Mouse (Mus musculus) hindbrain, embryonic 14.5 days (tissue): Measurements from ENCODE around the gene Nphp4. TPM values are rescaled to one million over a fixed set of nuclear protein-coding genes. Genes with fewer than 3 reads are reported as not detected.

Experiments used
- ATAC-seq: fragments of 200-750 bp; cut with Nextera tagmentation; 2 replicates; pipeline ENCODE4 v1.8.0; 2017; ENCODE audit warnings: moderate number of reproducible peaks, mild to moderate bottlenecking, moderate TSS enrichment, moderate library complexity; ENCODE audit not compliant: low FRiP score
- DNase-seq: peaks from one replicate; pipeline ENCODE4 v3.0.0-alpha.2; 2015; ENCODE audit warnings: low spot score
- H3K27ac ChIP-seq: fragments of 300-500 bp; sonication (generic); 2 replicates; pipeline ENCODE4 v1.5.1; 2014; ENCODE audit warnings: mild to moderate bottlenecking, moderate library complexity
- H3K27me3 ChIP-seq: fragments of 300-500 bp; sonication (generic); 2 replicates; pipeline ENCODE4 v1.6.1; 2014; ENCODE audit warnings: mild to moderate bottlenecking, low read length, mixed read lengths; ENCODE audit not compliant: control insufficient read depth, insufficient read depth
- H3K36me3 ChIP-seq: fragments of 300-500 bp; sonication (generic); replicated peaks from 2 replicates; pipeline ENCODE4 v1.6.1; 2014; ENCODE audit not compliant: control insufficient read depth, insufficient read depth
- H3K4me1 ChIP-seq: fragments of 300-500 bp; sonication (generic); replicated peaks from 2 replicates; pipeline ENCODE4 v1.6.1; 2014; ENCODE audit warnings: antibody characterized with exemption, low read length, mixed read lengths; ENCODE audit not compliant: control insufficient read depth, insufficient read depth
- H3K4me2 ChIP-seq: fragments of 300-500 bp; sonication (generic); replicated peaks from 2 replicates; pipeline ENCODE4 v1.6.1; 2014; ENCODE audit warnings: mild to moderate bottlenecking, moderate library complexity
- H3K4me3 ChIP-seq: fragments of 300-500 bp; sonication (generic); replicated peaks from 2 replicates; pipeline ENCODE4 v1.5.1; 2014; ENCODE audit warnings: mild to moderate bottlenecking, low read length
- H3K9ac ChIP-seq: fragments of 300-500 bp; sonication (generic); 2 replicates; pipeline ENCODE4 v1.6.1; 2014
- H3K9me3 ChIP-seq: fragments of 300-500 bp; sonication (generic); 2 replicates; pipeline ENCODE4 v1.6.1; 2016; ENCODE audit warnings: low read length; ENCODE audit not compliant: control insufficient read depth
- WGBS: fragments of 180-500 bp; shearing (Covaris S2); extraction: QIAGEN DNeasy Blood & Tissue Kit; methylation state at CpG from one replicate; pipeline ENCODE4 v1.1.7; 2014; 5-methylcytosine and 5-hydroxymethylcytosine counted together
- polyA plus RNA-seq: library from polyadenylated mRNA; unstranded; fragments of >200 nt; fragmentation: Nextera tagmentation; extraction: Ambion mirVana; gene quantifications from 2 replicates; pipeline ENCODE4 v1.2.1, GENCODE M21; 2014

Gene Nphp4
- polyA plus RNA-seq, 1 experiment from 2014 or later, result 6.6 TPM

DNA sequence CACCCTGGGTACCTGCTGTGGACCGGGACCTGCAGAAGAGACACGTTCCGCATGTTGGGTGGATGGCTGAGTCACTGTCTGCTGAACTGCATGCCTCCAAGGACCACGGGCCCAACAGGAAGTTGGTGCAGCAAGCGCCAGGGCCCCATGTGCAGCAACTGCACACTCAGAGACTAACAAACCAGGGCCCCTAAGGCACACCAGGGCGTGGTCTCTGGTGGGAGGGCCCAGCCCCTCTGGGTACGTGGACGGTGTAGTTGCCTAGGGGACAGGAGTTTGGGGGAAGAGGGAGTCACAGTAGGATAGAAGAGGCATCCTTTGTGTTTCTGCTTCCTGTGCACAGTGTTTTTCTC lies 27.9 kb upstream of the Nphp4 start:
- Histone ChIP-seq H3K27ac (no peak overlapping the region), H3K9me3 (no peaks in the 10 kb centered on the region), H3K4me1 (peaks cover 2% of the 10 kb centered on the region; the same call in 1 of the 2 replicates), H3K27me3 (no peaks in the 10 kb centered on the region), H3K4me2 (no peak overlapping the region), H3K36me3 (no peaks in the 10 kb centered on the region), H3K9ac (no peak overlapping the region), H3K4me3 (no peak overlapping the region)
- WGBS, result 71% methylated on average over 8 of the region's 8 CpGs
- no peak for ATAC-seq
- DNase-seq, result no peak

DNA sequence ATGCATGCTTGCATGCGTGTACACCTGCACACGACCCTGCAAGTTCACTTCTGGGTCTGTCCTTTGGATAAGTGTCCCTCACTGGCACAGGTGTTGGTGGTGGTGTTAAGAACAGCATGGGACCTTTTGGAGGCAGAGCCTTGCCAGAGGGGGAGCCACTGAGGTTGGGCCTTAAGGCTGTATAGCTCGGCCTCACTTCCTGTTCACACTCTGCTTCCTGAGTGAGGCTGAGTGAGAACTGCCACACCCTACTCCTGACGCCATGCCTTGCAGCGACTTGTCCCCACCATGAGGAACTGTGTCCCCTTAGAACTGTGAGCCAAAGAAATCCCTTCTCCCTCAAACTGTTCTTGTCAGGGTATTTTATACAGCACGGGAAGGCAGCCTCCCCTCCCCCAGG lies 25.1 kb upstream of the Nphp4 start:
- Histone ChIP-seq H3K9me3 (no peaks in the 10 kb centered on the region), H3K4me1 (peaks cover 9% of the 10 kb centered on the region), H3K36me3 (no peaks in the 10 kb centered on the region), H3K27me3 (no peaks in the 10 kb centered on the region), H3K4me3 (no peak overlapping the region), H3K27ac (no peak overlapping the region), H3K9ac (no peak overlapping the region), H3K4me2 (no peak overlapping the region)
- ATAC-seq, result no peak
- DNase-seq, result no peak
- 89% methylated on average over 6 of the region's 6 CpGs for WGBS

DNA sequence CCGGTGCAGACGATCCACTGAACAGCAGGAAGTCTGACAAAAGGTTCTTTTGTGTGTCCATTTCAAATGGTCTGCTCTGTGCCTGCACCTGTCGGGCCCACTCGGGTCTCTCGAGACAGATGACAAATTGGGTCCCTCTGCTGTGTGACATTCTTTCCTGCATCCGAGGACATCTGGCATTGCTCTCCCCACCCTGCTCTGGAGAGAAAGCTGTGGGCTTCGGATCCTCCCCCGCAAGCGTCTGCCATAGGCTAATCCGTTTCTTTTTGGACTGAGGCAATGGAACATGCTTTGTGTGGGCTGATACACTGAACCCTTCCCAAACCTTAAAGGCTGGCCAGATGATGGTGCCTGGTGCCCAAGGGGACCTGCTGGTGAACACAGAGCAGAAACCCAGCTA lies 23.4 kb upstream of the Nphp4 start:
- no peak for ATAC-seq
- no peaks in the 10 kb centered on the region for H3K36me3 ChIP-seq
- no peak overlapping the region for H3K9ac ChIP-seq
- H3K4me1 ChIP-seq, result peaks cover 9% of the 10 kb centered on the region
- H3K27me3 ChIP-seq, result no peaks in the 10 kb centered on the region
- no peak overlapping the region for H3K4me3 ChIP-seq
- no peak overlapping the region for H3K4me2 ChIP-seq
- DNase-seq, result no peak
- 18% methylated on average over 10 of the region's 10 CpGs for WGBS
- no peaks in the 10 kb centered on the region for H3K9me3 ChIP-seq
- peak overlapping the region; percentile 64; the same call in 1 of the 2 replicates for H3K27ac ChIP-seq

DNA sequence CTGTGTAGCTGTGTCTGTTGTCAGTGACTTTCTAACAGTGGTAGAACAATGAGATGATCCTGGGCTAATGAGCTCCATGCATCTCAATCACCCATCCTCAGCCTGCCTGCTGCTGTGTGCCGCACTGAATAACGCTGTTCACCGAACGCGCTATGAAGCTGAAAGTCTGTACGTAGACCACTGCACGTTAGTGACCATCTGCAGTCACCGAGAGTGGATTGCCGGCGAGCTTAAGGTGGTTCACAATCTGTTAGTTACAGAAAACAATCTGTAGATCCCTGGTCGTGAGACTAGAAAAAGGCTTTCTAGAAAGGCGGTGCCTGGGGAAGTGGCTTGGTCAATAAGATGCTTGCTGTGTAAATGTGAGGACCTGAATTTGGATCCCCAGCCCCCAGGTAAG lies 22.4 kb upstream of the Nphp4 start:
- no peaks in the 10 kb centered on the region for H3K9me3 ChIP-seq
- WGBS, result 68% methylated on average over 12 of the region's 12 CpGs
- DNase-seq (peak; percentile 35), ATAC-seq (no peak)
- peaks cover 9% of the 10 kb centered on the region for H3K4me1 ChIP-seq
- H3K9ac ChIP-seq, result no peak overlapping the region
- H3K27ac ChIP-seq, result peak overlapping the region; percentile 64
- no peak overlapping the region for H3K4me2 ChIP-seq
- H3K36me3 ChIP-seq, result no peaks in the 10 kb centered on the region
- H3K4me3 ChIP-seq, result no peak overlapping the region
- no peaks in the 10 kb centered on the region for H3K27me3 ChIP-seq

DNA sequence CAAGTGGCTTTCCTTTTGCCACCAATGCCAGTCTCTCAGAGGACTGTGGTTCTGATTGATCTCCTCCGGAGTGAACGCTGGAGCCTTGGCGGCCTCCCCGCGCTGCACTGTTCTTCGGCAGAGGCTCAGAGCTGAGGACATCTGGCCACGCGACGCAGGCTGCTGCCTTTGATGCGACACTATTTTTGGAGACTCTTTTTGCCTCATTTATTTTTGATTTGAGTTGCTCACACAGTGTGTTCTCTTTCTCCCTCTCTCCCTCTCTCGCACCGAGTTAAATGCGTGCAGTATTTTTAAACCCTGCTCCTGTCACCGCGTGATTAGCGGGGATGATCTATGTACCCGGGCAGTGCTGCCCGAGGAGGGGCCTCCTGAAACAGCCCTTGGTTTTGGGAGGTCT lies 19.9 kb upstream of the Nphp4 start:
- H3K27ac ChIP-seq, result no peak overlapping the region
- H3K9ac ChIP-seq, result no peak overlapping the region
- H3K4me3 ChIP-seq, result no peak overlapping the region
- 68% methylated on average over 18 of the region's 18 CpGs for WGBS
- peaks cover 9% of the 10 kb centered on the region for H3K4me1 ChIP-seq
- DNase-seq (no peak), ATAC-seq (peak; percentile 16; the same call in 1 of the 2 replicates)
- no peaks in the 10 kb centered on the region for H3K27me3 ChIP-seq
- H3K36me3 ChIP-seq, result no peaks in the 10 kb centered on the region
- no peak overlapping the region for H3K4me2 ChIP-seq
- H3K9me3 ChIP-seq, result no peaks in the 10 kb centered on the region

DNA sequence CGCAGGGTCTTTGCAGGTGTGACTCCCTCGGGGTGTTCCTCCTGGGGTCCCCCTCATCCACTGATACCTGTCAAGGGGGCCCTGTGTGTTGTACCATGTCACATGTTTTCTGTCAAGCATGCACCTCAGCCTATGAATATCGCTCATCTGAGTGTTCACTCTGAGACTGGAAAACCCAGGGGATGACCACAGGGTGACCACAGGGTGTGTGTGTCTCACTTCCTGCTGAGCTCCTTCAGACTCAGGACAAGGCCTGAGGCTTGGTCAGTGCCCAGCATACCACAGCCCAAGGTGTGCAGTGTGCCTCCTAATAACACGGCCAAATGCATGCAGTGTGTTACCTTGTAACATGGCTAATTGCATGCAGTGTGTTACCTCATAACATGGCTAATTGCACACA lies 18.8 kb upstream of the Nphp4 start:
- Histone ChIP-seq H3K4me3 (no peak overlapping the region), H3K27ac (no peak overlapping the region), H3K4me2 (no peak overlapping the region), H3K36me3 (no peaks in the 10 kb centered on the region), H3K9ac (no peak overlapping the region), H3K9me3 (no peaks in the 10 kb centered on the region), H3K27me3 (no peaks in the 10 kb centered on the region), H3K4me1 (peaks cover 9% of the 10 kb centered on the region)
- 93% methylated on average over 4 of the region's 4 CpGs for WGBS
- DNase-seq (no peak), ATAC-seq (no peak)

DNA sequence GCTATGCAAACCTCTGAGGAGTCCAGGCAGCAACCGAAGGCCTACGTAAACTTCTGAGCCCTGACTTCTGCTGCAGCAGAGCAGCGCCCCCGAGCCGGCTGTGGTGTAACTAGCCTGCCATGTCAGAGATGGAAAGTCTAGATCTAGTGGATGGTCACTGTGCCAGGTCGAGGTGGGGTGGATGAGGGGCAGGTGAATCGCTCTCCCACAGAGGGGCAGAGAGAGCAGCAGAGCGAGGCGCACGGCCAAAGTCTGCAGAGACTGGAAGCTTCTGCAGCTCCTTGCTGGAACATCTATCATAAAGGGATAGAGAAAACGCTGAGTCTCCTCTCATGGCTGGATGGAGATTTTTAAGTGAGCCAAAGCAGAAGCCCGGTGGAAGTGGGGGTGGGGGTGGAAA lies 14.0 kb upstream of the Nphp4 start:
- no peak overlapping the region for H3K4me3 ChIP-seq
- H3K9me3 ChIP-seq, result no peaks in the 10 kb centered on the region
- no peak overlapping the region for H3K9ac ChIP-seq
- no peaks in the 10 kb centered on the region for H3K27me3 ChIP-seq
- peaks cover 5% of the 10 kb centered on the region; the same call in 1 of the 2 replicates for H3K4me1 ChIP-seq
- no peak for ATAC-seq
- 80% methylated on average over 12 of the region's 12 CpGs for WGBS
- no peak overlapping the region for H3K4me2 ChIP-seq
- H3K27ac ChIP-seq, result no peak overlapping the region
- no peaks in the 10 kb centered on the region for H3K36me3 ChIP-seq
- no peak for DNase-seq

DNA sequence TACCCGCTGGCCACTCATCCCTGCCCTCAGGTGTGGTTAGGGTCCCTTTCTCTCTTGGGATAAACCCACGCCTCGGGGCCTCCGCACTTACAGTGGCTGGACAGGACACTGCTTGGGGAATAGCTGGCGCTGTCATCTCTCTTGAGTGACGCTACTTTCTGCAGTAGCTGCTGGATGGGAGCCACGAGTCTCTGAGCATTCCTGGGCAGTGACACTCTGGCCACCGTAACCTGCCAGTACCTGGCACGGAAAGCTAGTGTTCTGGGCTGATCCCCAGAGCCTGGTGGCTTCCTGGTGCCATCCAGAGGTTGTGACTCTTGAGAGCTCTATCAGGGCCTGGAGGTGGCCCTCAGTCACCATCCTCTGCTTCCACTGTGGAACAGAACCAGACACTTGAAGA lies 13.4 kb upstream of the Nphp4 start:
- Histone ChIP-seq H3K4me1 (peaks cover 5% of the 10 kb centered on the region; the same call in 1 of the 2 replicates), H3K4me3 (no peak overlapping the region), H3K27ac (no peak overlapping the region), H3K27me3 (no peaks in the 10 kb centered on the region), H3K9me3 (no peaks in the 10 kb centered on the region), H3K9ac (no peak overlapping the region), H3K4me2 (no peak overlapping the region), H3K36me3 (no peaks in the 10 kb centered on the region)
- WGBS, result 88% methylated on average over 9 of the region's 9 CpGs
- DNase-seq, result no peak
- ATAC-seq, result no peak

DNA sequence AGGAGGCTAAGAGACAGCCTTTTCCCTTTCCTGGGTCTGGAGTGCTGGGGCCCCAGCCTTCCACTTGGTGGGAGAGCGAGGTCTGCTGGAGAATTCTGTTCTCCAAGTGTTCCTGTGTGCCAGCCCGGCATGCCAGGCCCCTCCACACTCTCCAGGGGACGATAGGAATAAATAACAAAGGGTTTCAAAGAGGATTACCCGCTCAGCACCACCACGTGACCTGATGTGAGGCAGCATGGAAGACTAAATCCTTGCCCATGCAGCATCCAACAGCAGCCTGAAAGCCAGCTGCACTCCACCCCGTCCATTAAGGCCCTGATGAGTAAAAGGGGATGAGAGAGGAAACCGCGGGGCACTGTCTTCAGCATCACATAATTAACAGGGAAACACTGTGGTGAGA lies 11.4 kb upstream of the Nphp4 start:
- DNase-seq (peak; percentile 34), ATAC-seq (peak; percentile 21; the same call in 1 of the 2 replicates)
- H3K27me3 ChIP-seq, result no peaks in the 10 kb centered on the region
- no peak overlapping the region for H3K4me2 ChIP-seq
- H3K4me1 ChIP-seq, result peaks cover 5% of the 10 kb centered on the region; the same call in 1 of the 2 replicates
- H3K4me3 ChIP-seq, result no peak overlapping the region
- H3K9ac ChIP-seq, result no peak overlapping the region
- 17% methylated on average over 8 of the region's 8 CpGs for WGBS
- H3K27ac ChIP-seq, result peak overlapping the region; percentile 43; the same call in 1 of the 2 replicates
- H3K9me3 ChIP-seq, result no peaks in the 10 kb centered on the region
- H3K36me3 ChIP-seq, result no peaks in the 10 kb centered on the region

DNA sequence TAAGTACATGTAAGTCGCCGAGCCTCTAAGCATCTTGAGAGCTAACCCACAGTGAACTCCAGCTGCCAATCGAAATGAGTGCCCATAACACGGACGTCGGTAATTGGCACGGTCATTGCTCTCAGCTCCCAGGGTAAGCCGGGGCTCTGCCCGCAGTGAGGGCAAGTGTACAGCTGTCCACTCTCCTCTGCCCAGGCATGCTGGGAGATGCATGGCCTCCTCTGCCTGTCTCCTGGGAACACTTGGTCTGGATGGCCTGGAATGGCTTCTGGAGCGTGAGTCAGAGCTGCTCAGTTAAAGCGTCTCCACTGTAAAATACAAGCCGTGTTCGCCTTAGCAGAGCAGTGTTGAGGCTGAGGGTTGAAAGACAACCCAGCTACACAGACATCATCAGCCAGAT lies 9.9 kb upstream of the Nphp4 start:
- DNase-seq (no peak), ATAC-seq (no peak)
- Histone ChIP-seq H3K4me2 (no peak overlapping the region), H3K9ac (no peak overlapping the region), H3K9me3 (no peaks in the 10 kb centered on the region), H3K4me3 (no peak overlapping the region), H3K36me3 (no peaks in the 10 kb centered on the region), H3K27ac (no peak overlapping the region), H3K4me1 (peaks cover 5% of the 10 kb centered on the region; the same call in 1 of the 2 replicates), H3K27me3 (no peaks in the 10 kb centered on the region)
- WGBS, result 77% methylated on average over 13 of the region's 13 CpGs
